Mouse (Mus musculus): Measurements from ENCODE around the gene Adgrl3. TPM values are rescaled to one million over a fixed set of nuclear protein-coding genes. Genes with fewer than 3 reads are reported as not detected.

The Adgrl3 gene
- polyA plus RNA-seq (2015; fragmentation: Nextera tagmentation; extraction: Ambion mirVana): 47.5 and 51.3 TPM in 2 replicates

GRCm38 (mm10) chr5:81019590-81020254 is at the start of gene Adgrl3:
Gene Adgrl3, plus strand, starts transcription at chr5:81020138.
- Histone ChIP-seq H3K27ac (replicated peaks) (peak within 1 kb of the TSS; percentile 98), H3K36me3 (no peaks in the 10 kb centered on the region), H3K4me2 (replicated peaks) (peak within 1 kb of the TSS; percentile 89), H3K4me3 (peak within 1 kb of the TSS; percentile 77), H3K9ac (replicated peaks) (peak within 1 kb of the TSS; percentile 86), H3K9me3 (no peaks in the 10 kb centered on the region), H3K4me1 (peaks cover 22% of the 10 kb centered on the region), H3K27me3 (peaks cover 5% of the 10 kb centered on the region; the same call in 1 of the 2 replicates)
- under 1% methylated on average over 61 of the region's 70 CpGs for WGBS
- ATAC-seq (replicated peaks): peak; percentile 85

GRCm38 (mm10) chr5:81019166-81019565 is 772 bp upstream of the Adgrl3 start:
- peak overlapping the region; percentile 86 for H3K9ac ChIP-seq (replicated peaks)
- 5% methylated on average over 3 of the region's 3 CpGs for WGBS
- H3K36me3 ChIP-seq: no peaks in the 10 kb centered on the region
- H3K9me3 ChIP-seq: no peaks in the 10 kb centered on the region
- peak overlapping the region; percentile 98 for H3K27ac ChIP-seq (replicated peaks)
- peak; percentile 23 for ATAC-seq (replicated peaks)
- peaks cover 22% of the 10 kb centered on the region for H3K4me1 ChIP-seq
- H3K4me3 ChIP-seq: peak overlapping the region; percentile 77
- H3K27me3 ChIP-seq: peaks cover 5% of the 10 kb centered on the region; the same call in 1 of the 2 replicates
- peak overlapping the region; percentile 89 for H3K4me2 ChIP-seq (replicated peaks)

GRCm38 (mm10) chr5:81020281-81021005 is 505 bp downstream of the Adgrl3 start:
- peak overlapping the region; percentile 86 for H3K9ac ChIP-seq (replicated peaks)
- peak overlapping the region; percentile 98 for H3K27ac ChIP-seq (replicated peaks)
- under 1% methylated on average over 64 of the region's 67 CpGs for WGBS
- peaks cover 22% of the 10 kb centered on the region for H3K4me1 ChIP-seq
- no peaks in the 10 kb centered on the region for H3K9me3 ChIP-seq
- H3K27me3 ChIP-seq: peaks cover 5% of the 10 kb centered on the region; the same call in 1 of the 2 replicates
- H3K36me3 ChIP-seq: no peaks in the 10 kb centered on the region
- peak; percentile 47 for ATAC-seq (replicated peaks)
- peak overlapping the region; percentile 77 for H3K4me3 ChIP-seq
- peak overlapping the region; percentile 89 for H3K4me2 ChIP-seq (replicated peaks)

- Histone ChIP-seq H3K4me2 (replicated peaks) (peak overlapping the region; percentile 89), H3K27ac (replicated peaks) (peak overlapping the region; percentile 98), H3K9me3 (no peaks in the 10 kb centered on the region), H3K36me3 (no peaks in the 10 kb centered on the region), H3K9ac (replicated peaks) (peak overlapping the region; percentile 86), H3K4me3 (peak overlapping the region; percentile 77), H3K4me1 (peaks cover 22% of the 10 kb centered on the region), H3K27me3 (peaks cover 5% of the 10 kb centered on the region; the same call in 1 of the 2 replicates)
- peak; percentile 11; the same call in 1 of the 2 replicates for ATAC-seq (replicated peaks)
- WGBS: 0% methylated on average over 6 of the region's 6 CpGs
Measured at GRCm38 (mm10) chr5:81021006-81021320, 1.0 kb downstream of the Adgrl3 start.

- H3K4me3 ChIP-seq: peak overlapping the region; percentile 77
- H3K9me3 ChIP-seq: no peaks in the 10 kb centered on the region
- peak overlapping the region; percentile 98 for H3K27ac ChIP-seq (replicated peaks)
- 0 out of 2 replicates have a peak, but pooled peaks have one; percentile 2 for ATAC-seq (replicated peaks)
- WGBS: under 1% methylated on average over 39 of the region's 39 CpGs
- H3K9ac ChIP-seq (replicated peaks): peak overlapping the region; percentile 86
- no peaks in the 10 kb centered on the region for H3K36me3 ChIP-seq
- H3K4me1 ChIP-seq: peaks cover 22% of the 10 kb centered on the region
- peak overlapping the region; percentile 89 for H3K4me2 ChIP-seq (replicated peaks)
- H3K27me3 ChIP-seq: peaks cover 5% of the 10 kb centered on the region; the same call in 1 of the 2 replicates
Measured at GRCm38 (mm10) chr5:81021331-81021863, 1.5 kb downstream of the Adgrl3 start.

GRCm38 (mm10) chr5:81021864-81022305 is 1.9 kb downstream of the Adgrl3 start:
- H3K4me3 ChIP-seq: peak overlapping the region; percentile 77
- no peak for ATAC-seq (replicated peaks)
- no peaks in the 10 kb centered on the region for H3K36me3 ChIP-seq
- H3K4me1 ChIP-seq: peaks cover 22% of the 10 kb centered on the region
- peak overlapping the region; percentile 89 for H3K4me2 ChIP-seq (replicated peaks)
- H3K27ac ChIP-seq (replicated peaks): peak overlapping the region; percentile 98
- no peaks in the 10 kb centered on the region for H3K9me3 ChIP-seq
- peak overlapping the region; percentile 86 for H3K9ac ChIP-seq (replicated peaks)
- H3K27me3 ChIP-seq: peaks cover 5% of the 10 kb centered on the region; the same call in 1 of the 2 replicates
- whole genome bisulfite sequencing: 0% methylated on average over 21 of the region's 21 CpGs

- Histone ChIP-seq H3K4me1 (peaks cover 25% of the 10 kb centered on the region), H3K9ac (replicated peaks) (peak overlapping the region; percentile 86), H3K9me3 (no peaks in the 10 kb centered on the region), H3K27me3 (peaks cover 5% of the 10 kb centered on the region; the same call in 1 of the 2 replicates), H3K4me3 (peak overlapping the region; percentile 77), H3K27ac (replicated peaks) (peak overlapping the region; percentile 98), H3K4me2 (replicated peaks) (peak overlapping the region; percentile 89), H3K36me3 (no peaks in the 10 kb centered on the region)
- 2% methylated on average over 24 of the region's 24 CpGs for WGBS
- no peak for ATAC-seq (replicated peaks)
Measured at GRCm38 (mm10) chr5:81022306-81023071, 2.6 kb downstream of the Adgrl3 start.

GRCm38 (mm10) chr5:81023923-81024715 is 4.2 kb downstream of the Adgrl3 start:
- H3K9me3 ChIP-seq: no peaks in the 10 kb centered on the region
- 55% methylated on average over 17 of the region's 17 CpGs for WGBS
- ATAC-seq (replicated peaks): no peak
- H3K4me1 ChIP-seq: peaks cover 25% of the 10 kb centered on the region
- no peak overlapping the region for H3K27ac ChIP-seq (replicated peaks)
- peaks cover 5% of the 10 kb centered on the region; the same call in 1 of the 2 replicates for H3K27me3 ChIP-seq
- H3K4me3 ChIP-seq: peak overlapping the region; percentile 31
- H3K36me3 ChIP-seq: no peaks in the 10 kb centered on the region
- H3K9ac ChIP-seq (replicated peaks): peak overlapping the region; percentile 1; the same call in 1 of the 2 replicates
- peak overlapping the region; percentile 39 for H3K4me2 ChIP-seq (replicated peaks)

- Histone ChIP-seq H3K4me3 (no peak overlapping the region), H3K9ac (replicated peaks) (no peak overlapping the region), H3K4me2 (replicated peaks) (no peak overlapping the region), H3K36me3 (no peaks in the 10 kb centered on the region), H3K27ac (replicated peaks) (no peak overlapping the region), H3K27me3 (peaks cover 4% of the 10 kb centered on the region; the same call in 1 of the 2 replicates), H3K4me1 (peaks cover 6% of the 10 kb centered on the region; the same call in 1 of the 2 replicates), H3K9me3 (no peaks in the 10 kb centered on the region)
- WGBS: 4% methylated on average over 2 of the region's 2 CpGs
- ATAC-seq (replicated peaks): peak; percentile 90
Measured at GRCm38 (mm10) chr5:81028875-81029274, 8.9 kb downstream of the Adgrl3 start.

- Histone ChIP-seq H3K36me3 (no peaks in the 10 kb centered on the region), H3K27me3 (no peaks in the 10 kb centered on the region), H3K9me3 (no peaks in the 10 kb centered on the region), H3K4me2 (replicated peaks) (no peak overlapping the region), H3K4me3 (no peak overlapping the region), H3K4me1 (no peaks in the 10 kb centered on the region), H3K9ac (replicated peaks) (no peak overlapping the region), H3K27ac (replicated peaks) (no peak overlapping the region)
- no peak for ATAC-seq (replicated peaks)
Measured at GRCm38 (mm10) chr5:81037091-81037490, 17.2 kb downstream of the Adgrl3 start.

- Histone ChIP-seq H3K27me3 (no peaks in the 10 kb centered on the region), H3K4me1 (no peaks in the 10 kb centered on the region), H3K27ac (replicated peaks) (no peak overlapping the region), H3K4me2 (replicated peaks) (no peak overlapping the region), H3K9me3 (no peaks in the 10 kb centered on the region), H3K36me3 (no peaks in the 10 kb centered on the region), H3K9ac (replicated peaks) (no peak overlapping the region), H3K4me3 (no peak overlapping the region)
- no peak for ATAC-seq (replicated peaks)
Measured at GRCm38 (mm10) chr5:81043875-81044274, 23.9 kb downstream of the Adgrl3 start.
